Mouse (Mus musculus): ENCODE results near the gene Ly75. TPM values are rescaled to one million over a fixed set of nuclear protein-coding genes. Genes with fewer than 3 reads are reported as not detected.

Gene Ly75
- total RNA-seq, 2 experiments from 2014 or later, result 1.5 to 1.7 TPM

GRCm38 (mm10) chr2:60326948-60327347 is 56.2 kb downstream of the Ly75 start:
- no peak for DNase-seq (ENCODE audit: low spot score in 2 of 2)

- no peak for DNase-seq (ENCODE audit: low spot score in 2 of 2)
Observed at GRCm38 (mm10) chr2:60323411-60323810, 59.7 kb downstream of the Ly75 start.

DNA sequence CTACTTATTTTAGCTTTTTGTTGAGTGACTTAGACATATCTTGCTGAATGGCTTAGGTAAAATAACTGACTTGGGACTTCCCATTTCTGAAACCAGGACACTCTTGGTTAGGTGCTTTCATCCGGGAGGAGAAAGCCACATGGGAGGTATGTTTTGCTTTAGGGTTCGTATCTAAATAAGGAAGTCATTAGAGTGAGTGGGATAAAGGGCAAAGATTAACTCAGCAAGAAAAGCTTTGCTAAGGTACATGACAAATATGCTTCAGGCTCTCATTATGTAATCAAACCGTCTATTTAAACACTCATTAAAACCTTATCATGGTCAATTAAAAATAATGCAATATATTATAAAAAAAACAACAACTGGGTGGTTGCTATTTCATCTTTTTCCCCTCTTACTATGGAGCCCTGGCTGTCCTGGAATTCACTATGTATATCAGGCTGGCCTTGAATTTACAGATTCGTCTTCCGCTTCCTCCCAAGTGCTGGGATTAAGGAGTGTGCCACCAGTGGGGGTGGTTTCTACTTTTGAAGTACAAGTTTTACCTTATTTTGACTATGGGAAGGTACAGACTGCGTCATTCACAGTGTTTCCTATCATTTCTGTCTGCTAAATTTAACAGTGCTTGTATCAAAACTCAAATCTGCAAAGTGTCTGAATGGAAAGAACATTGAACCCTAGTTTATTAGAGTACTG is 60.9 kb downstream of the Ly75 start:
- no peak for DNase-seq (ENCODE audit: low spot score in 2 of 2)

GRCm38 (mm10) chr2:60303796-60304195 is 79.3 kb downstream of the Ly75 start:
- no peak for DNase-seq (ENCODE audit: low spot score in 2 of 2)

- no peak for DNase-seq (ENCODE audit: low spot score in 2 of 2)
Observed at GRCm38 (mm10) chr2:60299323-60299722, 83.8 kb downstream of the Ly75 start.

DNA sequence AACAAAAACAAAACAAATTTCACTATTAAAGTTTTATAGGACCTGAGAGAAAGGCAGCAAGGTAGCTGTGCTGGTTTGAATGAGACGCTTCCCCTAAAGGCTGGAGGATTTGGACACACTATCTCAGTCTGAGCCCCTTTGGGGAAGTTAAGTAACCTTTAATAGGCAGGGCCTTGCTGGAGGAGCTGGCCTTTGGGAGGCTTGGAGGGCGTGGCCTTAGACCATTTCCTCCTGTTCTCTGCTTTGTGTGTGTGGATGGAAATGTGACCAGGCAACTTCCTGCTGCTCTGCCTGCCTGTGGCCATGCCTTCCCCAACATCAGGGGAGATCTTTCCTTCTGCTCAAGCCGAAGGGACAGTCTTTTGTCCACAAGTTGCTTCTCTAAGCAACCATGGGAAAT is 84.8 kb downstream of the Ly75 start:
- no peak for DNase-seq (ENCODE audit: low spot score in 2 of 2)

GRCm38 (mm10) chr2:60291381-60291780 is 91.7 kb downstream of the Ly75 start:
- no peak for DNase-seq (ENCODE audit: low spot score in 2 of 2)

GRCm38 (mm10) chr2:60289451-60289850 is 93.7 kb downstream of the Ly75 start:
- DNase-seq (ENCODE audit: low spot score in 2 of 2), result no peak

- DNase-seq (ENCODE audit: low spot score in 2 of 2), result no peak
Observed at GRCm38 (mm10) chr2:60288606-60289005, 94.5 kb downstream of the Ly75 start.

DNA sequence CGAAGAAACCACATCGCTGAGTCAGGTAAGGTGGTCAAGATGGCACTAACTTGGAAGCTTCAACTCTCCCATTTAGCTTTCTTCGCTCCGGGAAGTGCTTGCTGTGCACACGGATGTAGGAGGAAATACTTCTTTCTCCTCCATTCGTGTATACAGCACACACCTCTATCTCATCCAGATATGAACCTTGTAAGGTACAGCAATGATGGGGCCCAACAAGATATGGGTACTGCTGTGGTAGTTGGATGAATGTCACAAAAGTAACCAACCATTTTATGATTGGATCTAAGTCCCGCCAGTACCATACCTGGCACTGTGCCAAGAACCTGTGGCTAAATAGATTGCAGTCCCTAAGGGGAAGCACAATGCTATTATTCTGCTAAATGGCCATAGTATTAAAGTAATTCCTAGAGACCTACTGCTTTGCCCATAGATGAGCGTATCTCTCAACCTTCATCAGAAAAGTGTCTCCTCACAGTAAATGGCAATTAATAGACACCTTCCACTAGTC is 97.9 kb downstream of the Ly75 start:
- no peak for DNase-seq (ENCODE audit: low spot score in 2 of 2)

GRCm38 (mm10) chr2:60284467-60284821 is 98.7 kb downstream of the Ly75 start, which contains the start of gene Cd302:
Gene Cd302 (minus strand): TSS chr2:60284488.
- DNase-seq (ENCODE audit: low spot score in 2 of 2), result no peak

DNA sequence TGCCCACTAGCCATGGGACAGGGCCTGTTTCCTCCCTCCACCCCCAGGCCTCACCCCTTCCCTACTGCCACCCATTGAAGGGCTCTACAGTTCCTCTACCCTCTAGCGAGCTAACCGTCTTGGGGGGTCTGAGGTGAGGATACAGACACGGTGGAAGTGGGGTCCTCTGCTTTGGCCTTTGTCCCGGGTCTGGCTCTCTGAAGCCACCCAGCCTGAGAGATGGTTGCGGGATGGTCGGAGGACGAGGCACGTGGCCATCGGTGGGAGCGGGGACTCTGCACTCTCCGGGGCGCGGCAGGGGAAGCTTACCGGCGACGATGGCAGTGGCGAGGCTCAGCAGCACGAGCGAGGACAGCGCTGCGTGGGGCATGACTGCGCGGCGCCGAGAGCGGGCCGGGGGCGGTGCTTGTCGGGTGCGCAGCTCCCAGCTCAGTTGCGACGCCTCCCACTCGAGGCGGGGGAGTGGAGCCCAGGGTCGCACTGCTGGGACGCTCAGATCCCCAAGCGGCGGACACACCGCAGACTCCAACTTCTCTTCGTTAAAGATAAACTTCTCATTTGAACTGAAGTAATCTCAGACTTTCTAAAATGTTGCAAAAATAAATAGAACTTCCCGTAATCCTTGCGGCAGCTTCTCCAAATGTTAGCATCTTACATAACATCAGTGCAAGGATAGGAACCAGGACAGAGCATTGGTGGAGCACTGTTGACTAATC is 99.2 kb downstream of the Ly75 start:
- DNase-seq (ENCODE audit: low spot score in 2 of 2), result peak; percentile 20 to 35

DNA sequence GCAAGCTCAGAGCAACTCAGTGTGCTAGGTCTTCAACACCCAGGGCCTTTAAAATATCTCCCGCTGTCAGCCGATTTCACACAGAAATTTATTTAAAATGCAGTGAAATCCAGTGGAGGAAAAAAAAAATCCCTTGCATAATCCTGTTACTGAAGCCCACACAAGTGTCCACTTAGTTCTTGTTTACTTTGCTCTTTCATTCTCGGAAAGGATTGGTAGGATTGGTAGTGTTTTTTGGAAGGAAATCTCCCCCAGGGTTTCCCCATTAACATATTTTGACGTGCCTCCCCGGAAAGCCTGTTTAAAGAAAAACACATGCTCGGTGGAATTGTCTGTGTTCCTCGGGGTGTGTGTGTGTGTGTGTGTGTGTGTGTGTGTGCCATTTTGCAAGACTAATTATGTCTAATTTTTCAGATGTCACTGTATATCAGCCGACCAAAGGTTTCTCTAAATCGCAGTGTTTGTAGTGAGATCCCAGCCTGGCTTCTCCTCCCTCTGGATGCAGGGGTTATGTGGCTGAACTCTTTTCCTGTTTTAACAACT is 99.8 kb downstream of the Ly75 start:
- DNase-seq (ENCODE audit: low spot score in 2 of 2), result no peak

DNA sequence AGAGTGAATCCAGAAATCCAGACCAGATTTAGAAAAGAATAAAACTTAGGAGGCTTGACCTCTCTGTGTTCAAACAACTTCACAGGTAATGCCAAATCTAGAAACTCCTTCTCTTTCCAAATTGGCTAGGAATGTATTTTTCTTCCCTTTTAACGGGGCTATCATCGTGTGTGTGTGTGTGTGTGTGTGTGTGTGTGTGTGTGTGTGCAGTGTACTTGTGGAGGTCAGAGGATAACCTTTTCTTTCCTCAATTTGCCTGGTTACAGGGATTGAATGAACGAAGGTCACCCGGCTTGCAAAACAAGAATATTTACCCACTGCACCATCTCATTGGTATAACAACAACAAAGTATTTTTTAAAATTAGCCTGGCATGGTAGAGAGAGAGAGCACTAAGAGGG is 100.5 kb downstream of the Ly75 start:
- DNase-seq (ENCODE audit: low spot score in 2 of 2), result no peak

DNA sequence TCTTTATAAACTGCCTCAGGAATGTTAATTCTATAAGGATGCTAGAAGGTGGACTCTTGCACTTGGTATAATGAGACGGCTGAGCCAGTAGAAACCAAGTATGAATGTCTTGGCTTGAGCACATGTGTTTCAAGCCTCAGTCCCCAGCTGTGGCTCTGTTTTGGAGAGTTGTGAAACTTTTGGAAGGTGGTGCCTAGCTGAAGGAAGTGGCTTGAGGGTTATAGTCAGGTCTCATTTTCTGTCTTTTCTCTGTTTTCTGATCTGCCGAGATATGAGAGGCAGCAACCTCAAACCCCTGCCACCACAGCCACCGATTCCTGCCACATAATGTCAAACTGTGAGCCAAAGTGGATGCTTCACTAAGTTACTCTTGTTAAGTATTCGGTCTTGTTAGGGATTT is 104.5 kb downstream of the Ly75 start:
- no peak for DNase-seq (ENCODE audit: low spot score in 2 of 2)

DNA sequence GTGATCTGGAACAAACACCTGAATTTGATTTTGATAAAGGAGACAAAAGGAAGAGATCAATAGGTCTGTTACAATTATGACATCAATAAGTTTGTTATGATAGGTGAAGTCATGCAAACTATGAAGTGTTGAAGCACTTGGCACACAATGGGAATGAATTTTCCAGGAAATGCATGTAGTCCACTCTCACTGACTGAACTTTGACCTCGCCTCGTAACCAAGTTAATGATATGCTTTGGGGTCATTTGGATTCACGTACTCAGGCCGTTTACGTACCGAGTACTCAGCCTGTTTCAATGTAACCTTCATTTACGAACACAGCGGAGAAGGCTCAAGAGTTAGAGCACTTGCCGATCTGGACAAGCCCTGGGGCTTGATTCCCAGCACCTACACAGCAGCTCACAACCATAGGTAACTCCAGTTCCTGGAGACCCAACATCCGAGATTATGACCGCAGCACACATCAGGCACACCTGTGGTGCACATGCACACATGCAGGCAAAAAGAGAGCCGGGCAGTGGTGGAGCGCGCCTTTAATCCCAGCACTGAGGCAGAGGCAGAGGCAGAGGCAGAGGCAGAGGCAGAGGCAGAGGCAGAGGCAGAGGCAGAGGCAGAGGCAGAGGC is 113.1 kb downstream of the Ly75 start:
- DNase-seq (ENCODE audit: low spot score in 2 of 2), result no peak

DNA sequence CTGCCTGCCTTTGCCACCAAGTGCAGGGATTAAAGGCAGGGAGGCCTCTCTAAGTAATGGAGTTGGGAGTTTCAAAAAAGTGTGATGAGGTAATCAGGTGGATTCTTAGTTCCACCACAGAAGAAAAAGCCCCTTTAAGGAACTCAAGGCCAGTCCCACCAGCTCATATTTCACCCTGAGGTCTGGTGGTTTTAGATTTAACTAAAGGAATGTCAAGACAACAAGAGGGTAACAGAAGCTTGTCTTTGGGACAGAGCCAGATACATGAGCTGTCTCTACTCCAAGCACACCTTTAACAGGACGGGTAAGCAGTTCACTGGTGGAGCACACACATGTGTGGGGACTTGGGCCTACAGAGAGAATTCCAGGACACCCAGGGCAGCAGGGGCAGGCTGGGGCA is 115.5 kb downstream of the Ly75 start:
- no peak for DNase-seq (ENCODE audit: low spot score in 2 of 2)

DNA sequence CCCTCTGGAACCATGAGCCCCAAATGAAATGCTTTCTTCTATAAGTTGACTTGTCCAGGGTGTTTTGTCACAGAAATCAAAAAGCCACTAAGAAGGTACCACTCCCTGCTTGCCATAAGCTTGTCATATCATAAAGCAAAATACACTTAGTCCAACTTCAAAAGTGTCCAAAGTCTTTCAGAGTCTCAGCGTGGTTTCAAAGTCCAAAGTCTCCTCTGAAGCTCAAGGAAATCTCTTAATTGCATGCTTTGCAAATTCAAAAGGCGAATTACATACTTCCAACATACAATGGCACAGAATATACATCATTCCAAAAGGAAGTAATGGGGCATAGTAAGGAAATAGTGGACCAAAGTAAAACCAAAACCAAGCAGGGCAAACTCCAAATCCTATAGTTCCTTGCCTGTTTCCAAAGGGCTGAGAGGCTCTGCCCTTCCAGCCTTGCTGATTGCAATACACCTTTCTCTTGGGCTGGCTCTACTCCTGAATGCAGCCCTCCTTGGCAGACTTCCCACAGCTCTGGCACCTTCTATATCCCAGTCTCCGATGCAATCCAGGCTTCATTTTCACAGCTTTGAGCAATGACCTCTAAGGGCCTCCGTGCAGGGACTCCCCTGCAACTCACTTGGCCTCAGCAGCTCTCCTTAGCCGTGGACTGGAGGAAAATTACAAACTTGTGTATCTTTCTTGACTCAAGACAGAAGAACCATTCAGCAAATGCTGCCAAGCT is 122.3 kb downstream of the Ly75 start:
- no peak for DNase-seq (ENCODE audit: low spot score in 2 of 2)

GRCm38 (mm10) chr2:60259186-60259585 is 123.9 kb downstream of the Ly75 start:
- no peak for DNase-seq (ENCODE audit: low spot score in 2 of 2)

DNA sequence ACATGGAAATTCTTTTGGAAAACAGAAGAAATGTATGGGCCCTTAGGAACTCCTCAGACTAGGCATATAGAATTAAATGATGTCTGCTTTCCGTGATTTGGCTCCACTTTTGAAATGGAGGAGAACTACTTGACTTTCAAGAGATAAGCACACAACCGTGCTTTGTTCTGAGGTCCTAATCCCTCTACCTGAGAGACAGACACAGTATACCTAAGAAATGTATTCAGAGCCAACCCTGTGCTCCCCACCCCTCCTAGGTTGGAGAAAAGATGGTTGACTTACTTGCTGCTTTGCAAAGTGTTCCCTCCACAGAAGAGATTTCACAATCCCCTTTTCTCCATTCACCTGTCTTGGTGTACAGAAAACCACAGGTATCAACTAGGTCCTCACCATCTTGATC is 126.4 kb downstream of the Ly75 start:
- DNase-seq (ENCODE audit: low spot score in 2 of 2), result no peak

DNA sequence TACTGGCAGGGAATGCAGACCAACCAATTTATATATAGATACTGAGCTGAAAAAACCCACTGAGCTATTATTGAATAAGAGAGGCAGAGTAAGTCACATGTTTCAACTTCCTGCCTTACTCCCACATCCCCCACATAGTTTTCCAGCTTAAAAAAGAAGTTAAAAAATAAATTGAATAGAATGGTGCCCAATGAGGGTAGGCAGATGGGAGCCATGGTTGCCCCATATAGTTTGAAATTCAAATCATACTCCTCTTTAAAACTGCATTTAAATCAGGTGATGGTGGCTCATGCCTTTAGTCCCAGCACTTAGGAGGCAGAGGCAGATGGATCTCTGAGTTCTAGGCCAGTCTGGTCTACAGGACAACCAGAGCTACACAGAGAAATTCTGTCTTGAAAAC is 129.6 kb downstream of the Ly75 start:
- DNase-seq (ENCODE audit: low spot score in 2 of 2), result no peak

Data from adrenal gland, postnatal 4 days (tissue).